Mouse (Mus musculus) layer of hippocampus, adult 8-10 months (tissue): ENCODE data around the gene Cnr1. TPM values are rescaled to one million over a fixed set of nuclear protein-coding genes. Genes with fewer than 3 reads are reported as not detected.

Experiments used
- DNase-seq, 2 experiments: peaks; one replicate each; pipeline ENCODE4 v3.0.0; 2022; ENCODE audit warnings: low spot score in 2 of 2
- total RNA-seq, 4 experiments: library from RNA; stranded (reverse); gene quantifications; 2 replicates each; pipeline ENCODE4 v1.2.4; 2022

Gene Cnr1
- total RNA-seq, 4 experiments from 2014 or later = 150 to 169 (median 158) TPM

GRCm38 (mm10) chr4:33931347-33931746 is 7.0 kb downstream of the Cnr1 start:
- no peak for DNase-seq

- DNase-seq = no peak
Observed at GRCm38 (mm10) chr4:33941557-33941956, 17.2 kb downstream of the Cnr1 start.

DNA sequence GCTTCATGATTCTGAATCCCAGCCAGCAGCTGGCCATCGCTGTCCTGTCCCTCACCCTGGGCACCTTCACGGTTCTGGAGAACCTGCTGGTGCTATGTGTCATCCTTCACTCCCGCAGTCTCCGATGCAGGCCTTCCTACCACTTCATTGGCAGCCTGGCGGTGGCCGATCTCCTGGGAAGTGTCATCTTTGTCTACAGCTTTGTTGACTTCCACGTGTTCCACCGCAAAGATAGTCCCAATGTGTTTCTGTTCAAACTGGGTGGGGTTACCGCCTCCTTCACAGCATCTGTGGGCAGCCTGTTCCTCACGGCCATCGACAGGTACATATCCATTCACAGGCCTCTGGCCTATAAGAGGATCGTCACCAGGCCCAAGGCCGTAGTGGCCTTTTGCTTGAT is 19.5 kb downstream of the Cnr1 start:
- no peak for DNase-seq

DNA sequence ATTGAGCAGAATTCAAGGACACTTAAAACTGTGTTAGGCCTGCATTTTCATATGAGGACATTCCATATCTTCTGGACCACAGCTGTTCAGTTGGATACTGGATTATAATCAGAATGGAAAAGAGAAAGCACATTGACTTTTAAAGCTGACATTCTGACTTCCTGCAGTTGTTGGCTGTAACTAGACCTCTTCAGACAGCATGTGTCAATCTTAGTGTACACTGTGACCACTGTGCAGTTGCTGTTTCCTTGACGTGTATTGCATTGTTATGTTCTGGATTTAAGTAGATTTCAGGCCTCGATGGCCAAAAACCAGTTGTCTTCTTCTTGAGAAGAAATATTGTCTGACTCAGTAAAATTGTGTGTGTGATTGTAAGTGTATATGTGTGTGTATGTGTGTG is 21.3 kb downstream of the Cnr1 start:
- DNase-seq = no peak

- DNase-seq = no peak
Observed at GRCm38 (mm10) chr4:33947584-33947983, 23.2 kb downstream of the Cnr1 start.

DNA sequence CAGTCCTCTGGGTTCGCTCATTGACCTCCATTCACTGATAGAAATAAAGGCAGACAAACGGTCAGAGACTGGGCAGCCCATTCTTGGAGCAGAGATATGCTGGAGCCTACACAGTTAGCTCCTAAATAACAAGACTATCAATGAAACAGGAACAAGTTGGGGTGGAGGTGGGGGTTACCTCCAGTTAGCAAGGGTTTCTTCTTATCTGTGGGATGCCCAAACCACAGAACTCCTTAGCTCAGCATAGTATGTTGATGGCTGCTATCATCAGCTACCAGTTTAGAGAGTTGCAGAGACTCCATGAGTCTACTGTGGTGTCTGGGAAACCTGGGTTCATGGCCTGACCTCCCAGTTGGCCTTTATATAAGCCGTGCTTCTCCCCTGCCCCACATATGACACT is 33.0 kb downstream of the Cnr1 start:
- DNase-seq = no peak

- DNase-seq = no peak
Observed at GRCm38 (mm10) chr4:33958515-33958914, 34.1 kb downstream of the Cnr1 start.

DNA sequence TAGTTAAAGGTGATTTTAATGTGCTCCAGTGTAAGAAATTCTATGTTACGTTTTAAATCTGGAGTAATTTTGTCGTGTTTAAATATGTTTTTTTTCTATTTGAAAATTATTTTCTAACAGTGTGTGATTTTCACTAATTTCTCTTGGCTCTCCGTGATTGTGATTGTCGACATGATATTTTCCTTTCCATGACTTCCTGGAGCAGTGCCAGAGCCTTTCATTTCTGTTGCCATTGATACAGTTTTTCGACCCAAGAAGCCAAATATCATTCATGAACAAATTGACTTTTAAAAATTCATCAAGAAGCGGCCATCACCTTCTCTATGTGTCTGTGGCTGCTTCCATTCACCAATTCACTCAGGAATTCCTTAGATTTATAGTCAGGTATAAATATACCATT is 35.4 kb downstream of the Cnr1 start:
- no peak for DNase-seq

GRCm38 (mm10) chr4:33970726-33971125 is 46.3 kb downstream of the Cnr1 start:
- DNase-seq = no peak

GRCm38 (mm10) chr4:33988466-33989089 is 64.2 kb downstream of the Cnr1 start:
- DNase-seq = no peak

DNA sequence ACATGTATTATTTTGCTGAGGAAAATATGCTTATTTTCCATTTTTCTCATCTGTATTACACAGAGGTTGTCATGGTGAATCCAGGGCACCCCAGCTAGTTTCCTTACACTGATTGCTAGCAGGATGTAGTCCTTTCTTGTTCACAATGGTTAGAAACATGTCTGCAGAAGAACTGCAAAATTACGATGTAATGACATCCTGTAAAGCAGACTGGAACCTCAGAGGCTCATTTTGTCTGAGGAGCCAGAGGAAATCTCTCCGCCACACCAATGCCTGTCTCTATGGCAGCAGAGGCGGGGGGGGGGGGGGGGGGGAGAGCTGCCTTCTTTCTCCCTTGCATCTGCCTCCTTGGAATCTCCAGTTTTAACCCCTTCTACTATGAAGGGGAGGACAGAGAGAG is 68.3 kb downstream of the Cnr1 start:
- DNase-seq = no peak

DNA sequence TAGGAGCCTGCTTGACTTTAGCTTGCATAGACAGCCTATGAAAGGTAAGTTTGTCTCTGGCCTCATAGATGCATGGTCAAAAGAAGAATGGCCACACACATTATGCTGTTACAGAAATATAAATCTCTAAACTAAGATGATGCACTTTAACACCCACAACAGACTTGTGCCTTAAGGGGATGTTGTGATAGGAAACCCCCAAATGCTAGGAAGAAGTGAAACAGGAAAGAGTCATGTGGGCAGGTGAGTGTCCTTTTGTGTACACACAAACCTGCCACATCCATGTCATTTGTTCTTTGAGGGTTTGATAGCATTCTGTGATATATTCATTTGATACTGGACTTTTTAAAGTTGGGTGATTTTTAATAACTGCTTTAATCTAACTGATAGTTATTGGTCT is 72.0 kb downstream of the Cnr1 start:
- no peak for DNase-seq

Other genes starting within 250 kb of the Cnr1 start
- gene Spaca1, start 125.6 kb downstream of the Cnr1 start, total RNA-seq = under 1 TPM in 1 of 4 experiments, not detected in 3; 0.27 TPM